Mouse (Mus musculus) forebrain, embryonic 14.5 days (tissue): Measurements from ENCODE around the gene Alk. TPM values are rescaled to one million over a fixed set of nuclear protein-coding genes. Genes with fewer than 3 reads are reported as not detected.

ENCODE experiments used
- ATAC-seq: fragments of 200-750 bp; cut with Nextera tagmentation; 2 replicates; pipeline ENCODE4 v1.8.0; 2017; ENCODE audit warnings: mild to moderate bottlenecking, moderate library complexity
- DNase-seq: peaks from one replicate; pipeline ENCODE4 v3.0.0-alpha.2; 2015; ENCODE audit warnings: low spot score
- H3K27ac ChIP-seq: fragments of 300-500 bp; sonication (generic); 2 replicates; pipeline ENCODE4 v1.5.1; 2014; ENCODE audit warnings: low read depth, mild to moderate bottlenecking, control low read depth, low read length, moderate library complexity
- H3K27me3 ChIP-seq: fragments of 300-500 bp; sonication (generic); replicated peaks from 2 replicates; pipeline ENCODE4 v1.6.1; 2014; ENCODE audit warnings: low read length, control low read depth, mixed read lengths; ENCODE audit not compliant: control insufficient read depth, insufficient read depth
- H3K36me3 ChIP-seq: fragments of 300-500 bp; sonication (generic); 2 replicates; pipeline ENCODE4 v1.6.1; 2014; ENCODE audit warnings: low read length, control low read depth; ENCODE audit not compliant: control insufficient read depth, insufficient read depth
- H3K4me1 ChIP-seq: fragments of 300-500 bp; sonication (generic); 2 replicates; pipeline ENCODE4 v1.6.1; 2014; ENCODE audit warnings: antibody characterized with exemption, low read length, control low read depth; ENCODE audit not compliant: control insufficient read depth, insufficient read depth
- H3K4me2 ChIP-seq: fragments of 300-500 bp; sonication (generic); 2 replicates; pipeline ENCODE4 v1.6.1; 2014; ENCODE audit warnings: mild to moderate bottlenecking, control low read depth, low read length
- H3K4me3 ChIP-seq: fragments of 300-500 bp; sonication (generic); 2 replicates; pipeline ENCODE4 v1.5.1; 2014; ENCODE audit warnings: low read depth, low read length, control low read depth
- H3K9ac ChIP-seq: fragments of 300-500 bp; sonication (generic); 2 replicates; pipeline ENCODE4 v1.6.1; 2014; ENCODE audit warnings: mild to moderate bottlenecking, low read length, control low read depth, moderate library complexity
- H3K9me3 ChIP-seq: fragments of 300-500 bp; sonication (generic); replicated peaks from 2 replicates; pipeline ENCODE4 v1.6.1; 2016; ENCODE audit warnings: low read length, control low read depth, mixed read lengths; ENCODE audit not compliant: control insufficient read depth
- WGBS: fragments of 180-500 bp; shearing (Covaris S2); extraction: QIAGEN DNeasy Blood & Tissue Kit; methylation state at CpG from one replicate; pipeline ENCODE4 v1.1.7; 2014; 5-methylcytosine and 5-hydroxymethylcytosine counted together
- polyA plus RNA-seq: library from polyadenylated mRNA; unstranded; fragments of >200 nt; fragmentation: Nextera tagmentation; extraction: Ambion mirVana; gene quantifications from 2 replicates; pipeline ENCODE4 v1.2.1, GENCODE M21; 2014

The Alk gene
- polyA plus RNA-seq, 1 experiment from 2014 or later = 0.55 TPM

DNA sequence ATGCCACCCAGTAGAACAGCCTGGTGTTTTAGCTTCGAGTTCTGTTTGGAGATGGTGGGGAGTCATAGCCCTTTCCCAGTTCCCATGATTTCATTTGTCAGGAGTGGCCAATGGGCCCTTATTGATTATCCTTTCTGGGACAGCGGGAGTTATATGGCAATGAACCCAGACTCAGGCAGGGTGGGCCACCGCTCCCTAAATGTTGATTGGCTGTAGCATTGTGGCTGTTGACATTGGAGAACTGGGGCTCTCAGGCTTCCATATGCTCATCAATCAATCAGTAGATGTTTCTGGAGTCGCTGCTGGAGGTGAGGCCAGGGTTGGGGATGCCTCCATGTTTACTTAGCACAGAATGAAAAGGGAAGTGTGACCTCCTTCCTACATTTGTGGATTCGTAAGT, 655.7 kb downstream of the Alk start:
- no peaks in the 10 kb centered on the region for H3K9me3 ChIP-seq
- no peak overlapping the region for H3K9ac ChIP-seq
- no peak overlapping the region for H3K4me2 ChIP-seq
- H3K27me3 ChIP-seq = no peaks in the 10 kb centered on the region
- 83% methylated on average over 5 of the region's 5 CpGs for WGBS
- H3K4me3 ChIP-seq = no peak overlapping the region
- no peak overlapping the region for H3K27ac ChIP-seq
- H3K36me3 ChIP-seq = no peaks in the 10 kb centered on the region
- H3K4me1 ChIP-seq = no peaks in the 10 kb centered on the region
- ATAC-seq (no peak), DNase-seq (no peak)

GRCm38 (mm10) chr17:71947452-71947851, 657.0 kb downstream of the Alk start:
- no peaks in the 10 kb centered on the region for H3K36me3 ChIP-seq
- no peaks in the 10 kb centered on the region for H3K9me3 ChIP-seq
- no peak overlapping the region for H3K4me3 ChIP-seq
- no peak overlapping the region for H3K27ac ChIP-seq
- ATAC-seq (no peak), DNase-seq (peak; percentile 12)
- 5% methylated on average over 9 of the region's 9 CpGs for WGBS
- no peak overlapping the region for H3K4me2 ChIP-seq
- no peaks in the 10 kb centered on the region for H3K4me1 ChIP-seq
- no peak overlapping the region for H3K9ac ChIP-seq
- no peaks in the 10 kb centered on the region for H3K27me3 ChIP-seq

DNA sequence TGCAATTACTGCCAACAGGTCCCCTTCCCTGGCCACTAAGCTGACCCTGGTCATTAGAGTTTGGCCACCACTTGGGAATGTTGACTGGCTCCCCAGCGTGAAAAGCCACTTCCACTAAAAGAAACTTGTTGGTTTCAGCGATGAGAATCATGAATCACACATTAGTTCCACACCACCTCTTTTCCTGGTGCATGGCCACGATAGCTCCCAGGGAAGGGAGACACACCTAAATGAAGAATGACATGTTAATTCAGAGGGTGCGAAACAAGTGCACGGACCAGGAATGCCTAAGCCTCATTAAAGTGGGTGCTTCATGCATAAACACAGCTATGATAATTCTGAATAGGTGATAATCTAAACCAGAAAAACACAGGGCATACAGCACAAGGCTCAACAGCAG, 660.4 kb downstream of the Alk start:
- no peak overlapping the region for H3K9ac ChIP-seq
- DNase-seq (no peak), ATAC-seq (no peak)
- no peak overlapping the region for H3K4me2 ChIP-seq
- H3K4me3 ChIP-seq = no peak overlapping the region
- no peaks in the 10 kb centered on the region for H3K9me3 ChIP-seq
- no peaks in the 10 kb centered on the region for H3K27me3 ChIP-seq
- H3K36me3 ChIP-seq = no peaks in the 10 kb centered on the region
- H3K4me1 ChIP-seq = peaks cover 5% of the 10 kb centered on the region; the same call in 1 of the 2 replicates
- 58% methylated on average over 5 of the region's 5 CpGs for WGBS
- H3K27ac ChIP-seq = no peak overlapping the region

DNA sequence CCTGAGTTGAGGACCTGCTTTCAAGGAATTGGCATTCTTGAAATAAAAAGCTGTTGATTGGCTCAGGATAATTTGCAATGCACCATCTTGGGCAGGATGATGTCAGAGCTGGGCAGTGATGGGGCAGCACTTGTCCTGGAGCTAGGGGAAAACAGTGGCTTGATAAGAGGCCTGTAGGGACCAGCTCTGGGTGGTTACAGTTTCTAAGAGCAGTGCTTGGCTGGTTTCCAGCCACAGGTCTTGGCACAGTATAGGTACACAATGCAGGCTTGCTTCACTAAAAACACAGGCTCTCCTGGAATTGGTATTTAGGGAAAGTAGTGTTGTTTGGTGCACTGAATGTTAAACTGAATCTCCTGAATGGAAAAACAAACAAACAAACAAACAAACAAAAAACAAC, 662.4 kb downstream of the Alk start:
- Histone ChIP-seq H3K27me3 (no peaks in the 10 kb centered on the region), H3K27ac (no peak overlapping the region), H3K4me2 (no peak overlapping the region), H3K36me3 (no peaks in the 10 kb centered on the region), H3K9ac (no peak overlapping the region), H3K4me3 (no peak overlapping the region), H3K9me3 (no peaks in the 10 kb centered on the region), H3K4me1 (peaks cover 5% of the 10 kb centered on the region; the same call in 1 of the 2 replicates)
- peak; percentile 26 for DNase-seq
- peak; percentile 32; the same call in 1 of the 2 replicates for ATAC-seq

DNA sequence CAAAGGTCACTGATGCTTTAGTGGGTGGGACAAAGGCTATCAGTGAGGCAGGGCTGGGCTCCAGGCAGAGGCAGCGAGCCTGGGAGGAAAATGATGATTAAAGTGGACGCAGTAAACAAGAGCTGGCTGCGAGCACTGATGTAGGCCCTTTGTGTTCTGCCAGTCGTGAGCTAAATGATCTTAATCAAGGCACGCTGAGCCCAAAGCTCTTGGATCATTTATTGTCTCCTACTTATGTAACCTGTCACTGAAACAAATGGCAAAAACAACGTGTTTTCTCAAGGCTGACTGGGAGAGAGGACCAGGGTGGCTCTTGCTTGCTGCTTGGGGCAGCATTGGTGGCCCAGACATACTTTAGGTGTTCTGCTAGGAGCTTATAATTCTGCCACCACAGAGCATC, 663.0 kb downstream of the Alk start:
- H3K4me3 ChIP-seq = no peak overlapping the region
- no peaks in the 10 kb centered on the region for H3K27me3 ChIP-seq
- H3K4me2 ChIP-seq = no peak overlapping the region
- 9% methylated on average over 6 of the region's 6 CpGs for WGBS
- H3K36me3 ChIP-seq = no peaks in the 10 kb centered on the region
- no peak overlapping the region for H3K9ac ChIP-seq
- ATAC-seq (peak; percentile 37; the same call in 1 of the 2 replicates), DNase-seq (peak; percentile 53)
- H3K27ac ChIP-seq = no peak overlapping the region
- H3K4me1 ChIP-seq = peaks cover 5% of the 10 kb centered on the region; the same call in 1 of the 2 replicates
- H3K9me3 ChIP-seq = no peaks in the 10 kb centered on the region

GRCm38 (mm10) chr17:71936681-71937080, 667.7 kb downstream of the Alk start:
- Histone ChIP-seq H3K4me2 (no peak overlapping the region), H3K9me3 (no peaks in the 10 kb centered on the region), H3K27me3 (no peaks in the 10 kb centered on the region), H3K9ac (no peak overlapping the region), H3K27ac (no peak overlapping the region), H3K4me1 (no peaks in the 10 kb centered on the region; the same call in 1 of the 2 replicates), H3K36me3 (no peaks in the 10 kb centered on the region), H3K4me3 (no peak overlapping the region)
- DNase-seq (no peak), ATAC-seq (no peak)

GRCm38 (mm10) chr17:71935837-71936236, 668.6 kb downstream of the Alk start:
- H3K9me3 ChIP-seq = no peaks in the 10 kb centered on the region
- no peak overlapping the region for H3K27ac ChIP-seq
- no peak overlapping the region for H3K9ac ChIP-seq
- H3K4me3 ChIP-seq = no peak overlapping the region
- no peaks in the 10 kb centered on the region for H3K27me3 ChIP-seq
- whole genome bisulfite sequencing = 91% methylated on average over 10 of the region's 10 CpGs
- H3K4me2 ChIP-seq = no peak overlapping the region
- no peak for ATAC-seq
- no peaks in the 10 kb centered on the region for H3K4me1 ChIP-seq
- H3K36me3 ChIP-seq = no peaks in the 10 kb centered on the region
- no peak for DNase-seq

GRCm38 (mm10) chr17:71935336-71935735, 669.1 kb downstream of the Alk start:
- H3K4me2 ChIP-seq = no peak overlapping the region
- H3K27me3 ChIP-seq = no peaks in the 10 kb centered on the region
- no peaks in the 10 kb centered on the region for H3K36me3 ChIP-seq
- no peak for ATAC-seq
- no peak for DNase-seq
- no peak overlapping the region for H3K9ac ChIP-seq
- H3K9me3 ChIP-seq = no peaks in the 10 kb centered on the region
- H3K4me1 ChIP-seq = no peaks in the 10 kb centered on the region
- 62% methylated on average over 3 of the region's 3 CpGs for WGBS
- no peak overlapping the region for H3K4me3 ChIP-seq
- H3K27ac ChIP-seq = no peak overlapping the region

GRCm38 (mm10) chr17:71914941-71915340, 689.5 kb downstream of the Alk start:
- no peaks in the 10 kb centered on the region for H3K9me3 ChIP-seq
- no peak overlapping the region for H3K4me2 ChIP-seq
- no peaks in the 10 kb centered on the region for H3K27me3 ChIP-seq
- DNase-seq = no peak
- H3K36me3 ChIP-seq = no peaks in the 10 kb centered on the region
- no peaks in the 10 kb centered on the region for H3K4me1 ChIP-seq
- no peak overlapping the region for H3K9ac ChIP-seq
- no peak overlapping the region for H3K27ac ChIP-seq
- no peak overlapping the region for H3K4me3 ChIP-seq
- ATAC-seq = no peak
- WGBS = 87% methylated on average over 5 of the region's 5 CpGs
